In genomic region chr11:77743966-77744365, GRCm38 (mm10) we compare ENCODE assay signal across 9 mouse cellular contexts. TPM values are rescaled to one million over a fixed set of nuclear protein-coding genes. Genes with fewer than 3 reads are reported as not detected.
A peak's percentile ranks its signal among the peaks of the same experiment; 100 is the strongest.
DNase-seq lines count a peak whose midpoint lies in the region; ATAC-seq and TF ChIP-seq lines count a peak whose summit lies in the region.
"Had no signal": no experiment of that assay in that cellular context is flagged by ENCODE, and none has a peak within 500 bp of the region (broad histone marks: within the 10 kb centered on the region; RNA-seq: fewer than 3 reads in every experiment).

No protein-coding gene starts in this region.

- no peak; the same call in 1 of the 2 replicates for ATAC-seq in frontal cortex, adult (ENCODE audit: low TSS enrichment)
- no peak for ATAC-seq in hindbrain, embryonic 14.5 days (ENCODE audit: low FRiP score)

- WGBS in lung, adult 2 months: 24% methylated on average over 6 of the region's 6 CpGs
- WGBS in hindbrain, embryonic 14.5 days: 35% methylated on average over 6 of the region's 6 CpGs

- TF ChIP-seq CTCF in lung, adult 2 months (IDR thresholded peaks at IDR 0.05; ENCODE audit: insufficient read depth, low read length): peak; percentile 59

- H3K27me3 ChIP-seq in hindbrain, embryonic 14.5 days (ENCODE audit: control insufficient read depth, insufficient read depth, low read length): no peaks in the 10 kb centered on the region
- H3K27me3 ChIP-seq: embryonic facial prominence, embryonic 13.5 days had no signal

- no peak overlapping the region for H3K4me3 ChIP-seq in lung, adult 2 months (replicated peaks; ENCODE audit: extremely low read depth, low read depth, low read length)
- no peak overlapping the region for H3K4me3 ChIP-seq in hindbrain, embryonic 14.5 days (replicated peaks; ENCODE audit: low read length)
- H3K4me3 ChIP-seq: embryonic facial prominence, embryonic 13.5 days had no signal

- DNase-seq in left cerebral cortex, postnatal 4 days: peak; percentile 18
- DNase-seq in left cerebral cortex, adult 11 months (ENCODE audit: low spot score): no peak
- peak; percentile 76 for DNase-seq in ZHBTc4 (ENCODE audit: low read depth, low spot score)
- DNase-seq in cerebellum, postnatal 36 days: peak; percentile 41 to 62
- DNase-seq in lung, adult 2 months: peak; percentile 56
- DNase-seq in hindbrain, embryonic 14.5 days (ENCODE audit: low spot score): no peak

- H3K4me2 ChIP-seq in hindbrain, embryonic 14.5 days (replicated peaks): no peak overlapping the region
- H3K4me2 ChIP-seq: embryonic facial prominence, embryonic 13.5 days had no signal

- no peak overlapping the region for H3K9ac ChIP-seq in hindbrain, embryonic 14.5 days
- H3K9ac ChIP-seq: embryonic facial prominence, embryonic 13.5 days had no signal

- no peaks in the 10 kb centered on the region for H3K9me3 ChIP-seq in hindbrain, embryonic 14.5 days (ENCODE audit: control insufficient read depth, low read length)
- H3K9me3 ChIP-seq: embryonic facial prominence, embryonic 13.5 days had no signal

- no peaks in the 10 kb centered on the region for H3K4me1 ChIP-seq in lung, adult 2 months (ENCODE audit: control insufficient read depth, insufficient read depth, low read length)
- no peaks in the 10 kb centered on the region for H3K4me1 ChIP-seq in hindbrain, embryonic 14.5 days (replicated peaks; ENCODE audit: control insufficient read depth, insufficient read depth, low read length)
- H3K4me1 ChIP-seq: embryonic facial prominence, embryonic 13.5 days had no signal

- no peaks in the 10 kb centered on the region for H3K36me3 ChIP-seq in hindbrain, embryonic 14.5 days (replicated peaks; ENCODE audit: control insufficient read depth, insufficient read depth)
- H3K36me3 ChIP-seq: embryonic facial prominence, embryonic 13.5 days had no signal

- intact Hi-C loops in left cerebral cortex, postnatal 4 days (cut with DNase I): no loop called here

- H3K27ac ChIP-seq in hindbrain, embryonic 14.5 days: no peak overlapping the region
- H3K27ac ChIP-seq: embryonic facial prominence, embryonic 13.5 days had no signal

- TF ChIP-seq POLR2A in lung, adult 2 months (IDR thresholded peaks at IDR 0.05; ENCODE audit: borderline replicate concordance, extremely low read depth, low read depth, low read length): no peak

RNA-seq across cellular contexts. Expression of gene Cryba1, which starts 18.9 kb away (rescaled TPM):
- under 1 TPM; 0.26 to 0.52 TPM for total RNA-seq in left cerebral cortex, postnatal 4 days (2021)
- polyA plus RNA-seq in lung, adult 2 months (2012; rRNA removed): not detected in 2 replicates
- 0.47 and 0.62 TPM in 2 replicates for polyA plus RNA-seq in hindbrain, embryonic 14.5 days (2014; fragmentation: Nextera tagmentation; extraction: Ambion mirVana)
- polyA plus RNA-seq: embryonic facial prominence, embryonic 13.5 days; limb, embryonic 14.5 days had no signal

RNA-seq across cellular contexts. Expression of gene Myo18a, which starts 19.1 kb away (rescaled TPM):
- 100 to 1,000 TPM; 146 to 151 TPM for total RNA-seq in left cerebral cortex, postnatal 4 days (2021)
- 63.7 and 92.1 TPM in 2 replicates for polyA plus RNA-seq in lung, adult 2 months (2012; rRNA removed)
- 42.1 and 43.7 TPM in 2 replicates for polyA plus RNA-seq in hindbrain, embryonic 14.5 days (2014; fragmentation: Nextera tagmentation; extraction: Ambion mirVana)

RNA-seq across cellular contexts. Expression of gene Gm10277, which starts 43.6 kb away (rescaled TPM):
- total RNA-seq in left cerebral cortex, postnatal 4 days (2021): not detected
- polyA plus RNA-seq in lung, adult 2 months (2012; rRNA removed): not detected in 2 replicates
- 0.69 and 1.4 TPM in 2 replicates for polyA plus RNA-seq in hindbrain, embryonic 14.5 days (2014; fragmentation: Nextera tagmentation; extraction: Ambion mirVana)

RNA-seq across cellular contexts. Expression of gene Nufip2, which starts 58.0 kb away (rescaled TPM):
- total RNA-seq in left cerebral cortex, postnatal 4 days (2021): 10 to 100 TPM; 74.1 to 76.0 TPM
- 11.6 and 20.5 TPM in 2 replicates for polyA plus RNA-seq in lung, adult 2 months (2012; rRNA removed)
- polyA plus RNA-seq in hindbrain, embryonic 14.5 days (2014; fragmentation: Nextera tagmentation; extraction: Ambion mirVana): 5.9 and 6.4 TPM in 2 replicates

Comparison
In these comparisons a context has a peak if more than half of its experiments do, and no peak if none do; other contexts are left out.
1. DNase-seq: peak in left cerebral cortex, postnatal 4 days (single experiment), ZHBTc4 (single experiment), cerebellum, postnatal 36 days (2 of 2) and lung, adult 2 months (single experiment); none in left cerebral cortex, adult 11 months (single experiment) and hindbrain, embryonic 14.5 days (single experiment).